Mouse (Mus musculus): ENCODE data around the gene Jade1. TPM values are rescaled to one million over a fixed set of nuclear protein-coding genes. Genes with fewer than 3 reads are reported as not detected.

Gene Jade1
- total RNA-seq, 2 experiments from 2014 or later, result 34.4 to 35.9 TPM

- Histone ChIP-seq H3K4me3 (no peak overlapping the region), H3K27ac (no peak overlapping the region)
- DNase-seq (ENCODE audit: low spot score in 2 of 2), result no peak
- no peak for TF ChIP-seq CTCF (conservative IDR thresholded peaks at IDR 0.05)
Measured at GRCm38 (mm10) chr3:41572131-41572530, 16.6 kb downstream of the Jade1 start.

- no peak for DNase-seq (ENCODE audit: low spot score in 2 of 2)
- Histone ChIP-seq H3K4me3 (no peak overlapping the region), H3K27ac (no peak overlapping the region)
- no peak for TF ChIP-seq CTCF (conservative IDR thresholded peaks at IDR 0.05)
Measured at GRCm38 (mm10) chr3:41572968-41573367, 17.4 kb downstream of the Jade1 start.

- Histone ChIP-seq H3K27ac (no peak overlapping the region), H3K4me3 (no peak overlapping the region)
- no peak for TF ChIP-seq CTCF (conservative IDR thresholded peaks at IDR 0.05)
- DNase-seq (ENCODE audit: low spot score in 2 of 2), result no peak
Measured at GRCm38 (mm10) chr3:41574208-41574607, 18.7 kb downstream of the Jade1 start.

- Histone ChIP-seq H3K4me3 (no peak overlapping the region), H3K27ac (no peak overlapping the region)
- DNase-seq (ENCODE audit: low spot score in 2 of 2), result no peak
- TF ChIP-seq CTCF (conservative IDR thresholded peaks at IDR 0.05), result no peak
Measured at GRCm38 (mm10) chr3:41574720-41575435, 19.3 kb downstream of the Jade1 start.

- no peak for DNase-seq (ENCODE audit: low spot score in 2 of 2)
- Histone ChIP-seq H3K4me3 (no peak overlapping the region), H3K27ac (no peak overlapping the region)
- TF ChIP-seq CTCF (conservative IDR thresholded peaks at IDR 0.05), result no peak
Measured at GRCm38 (mm10) chr3:41575971-41576370, 20.4 kb downstream of the Jade1 start.

- Histone ChIP-seq H3K27ac (no peak overlapping the region), H3K4me3 (no peak overlapping the region)
- no peak for TF ChIP-seq CTCF (conservative IDR thresholded peaks at IDR 0.05)
- no peak for DNase-seq (ENCODE audit: low spot score in 2 of 2)
Measured at GRCm38 (mm10) chr3:41577240-41577639, 21.7 kb downstream of the Jade1 start.

- Histone ChIP-seq H3K4me3 (no peak overlapping the region), H3K27ac (peak overlapping the region; percentile 67)
- no peak for TF ChIP-seq CTCF (conservative IDR thresholded peaks at IDR 0.05)
- DNase-seq (ENCODE audit: low spot score in 2 of 2), result no peak
Measured at GRCm38 (mm10) chr3:41579873-41580272, 24.3 kb downstream of the Jade1 start.

GRCm38 (mm10) chr3:41580401-41581323 lies 25.1 kb downstream of the Jade1 start:
- H3K27ac ChIP-seq, result peak overlapping the region; percentile 67
- TF ChIP-seq CTCF (conservative IDR thresholded peaks at IDR 0.05), result no peak; the same call in 1 of the 2 replicates
- DNase-seq (ENCODE audit: low spot score in 2 of 2), result peak; percentile 61 to 72

GRCm38 (mm10) chr3:41581436-41581835 lies 25.9 kb downstream of the Jade1 start:
- H3K4me3 ChIP-seq, result no peak overlapping the region
- no peak for TF ChIP-seq CTCF (conservative IDR thresholded peaks at IDR 0.05)
- no peak for DNase-seq (ENCODE audit: low spot score in 2 of 2)
- peak overlapping the region; percentile 67 for H3K27ac ChIP-seq

More at GRCm38 (mm10) chr3:41580401-41581323, 25.1 kb downstream of the Jade1 start:
- H3K4me3 ChIP-seq, result no peak overlapping the region

- no peak for TF ChIP-seq CTCF (conservative IDR thresholded peaks at IDR 0.05)
- DNase-seq (ENCODE audit: low spot score in 2 of 2), result no peak
- H3K4me3 ChIP-seq, result no peak overlapping the region
- peak overlapping the region; percentile 67; the same call in 1 of the 2 replicates for H3K27ac ChIP-seq
Measured at GRCm38 (mm10) chr3:41582256-41582655, 26.7 kb downstream of the Jade1 start.

GRCm38 (mm10) chr3:41583092-41583491 lies 27.6 kb downstream of the Jade1 start:
- DNase-seq (ENCODE audit: low spot score in 2 of 2), result no peak
- peak overlapping the region; percentile 12; the same call in 1 of the 2 replicates for H3K27ac ChIP-seq
- H3K4me3 ChIP-seq, result no peak overlapping the region
- TF ChIP-seq CTCF (conservative IDR thresholded peaks at IDR 0.05), result no peak

GRCm38 (mm10) chr3:41583621-41584020 lies 28.1 kb downstream of the Jade1 start:
- peak overlapping the region; percentile 12; the same call in 1 of the 2 replicates for H3K27ac ChIP-seq
- no peak for TF ChIP-seq CTCF (conservative IDR thresholded peaks at IDR 0.05)
- no peak overlapping the region for H3K4me3 ChIP-seq
- no peak for DNase-seq (ENCODE audit: low spot score in 2 of 2)

- DNase-seq (ENCODE audit: low spot score in 2 of 2), result no peak
- Histone ChIP-seq H3K27ac (no peak overlapping the region), H3K4me3 (no peak overlapping the region)
- no peak for TF ChIP-seq CTCF (conservative IDR thresholded peaks at IDR 0.05)
Measured at GRCm38 (mm10) chr3:41585548-41585947, 30.0 kb downstream of the Jade1 start.
